Mouse (Mus musculus): Measurements from ENCODE around the gene Trat1. TPM values are rescaled to one million over a fixed set of nuclear protein-coding genes. Genes with fewer than 3 reads are reported as not detected.
A peak's percentile ranks its signal among the peaks of the same experiment; 100 is the strongest.

Trat1 gene
- polyA plus RNA-seq, 1 experiment from 2014 or later, result not detected

DNA sequence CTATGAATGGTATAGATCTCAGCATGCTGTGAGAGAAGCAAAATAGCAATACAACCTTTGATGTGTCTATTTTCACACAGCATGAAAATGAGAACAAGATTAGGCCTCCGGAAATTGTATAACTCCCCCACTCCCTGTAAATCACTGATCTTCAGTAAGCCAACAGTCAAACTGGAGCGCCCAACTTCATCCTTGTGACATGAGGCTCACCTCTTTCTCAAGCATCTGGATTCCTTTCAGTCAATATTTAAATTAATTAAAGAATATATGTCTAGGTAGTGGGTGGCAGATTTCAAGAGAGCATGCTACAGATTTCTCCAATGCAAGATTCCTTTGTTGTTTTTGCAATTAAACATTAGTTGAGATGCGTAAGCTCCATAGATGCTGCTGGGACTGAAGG is 2.6 kb downstream of the Trat1 start:
- H3K36me3 ChIP-seq, result no peaks in the 10 kb centered on the region
- H3K27ac ChIP-seq, result no peak overlapping the region
- no peak for ATAC-seq (ENCODE audit: low FRiP score, low read depth)
- no peaks in the 10 kb centered on the region for H3K27me3 ChIP-seq (replicated peaks)
- H3K9ac ChIP-seq, result no peak overlapping the region
- WGBS, result 85% methylated on average over 3 of the region's 3 CpGs
- no peak overlapping the region for H3K4me3 ChIP-seq
- H3K9me3 ChIP-seq, result no peaks in the 10 kb centered on the region
- H3K4me2 ChIP-seq (replicated peaks), result no peak overlapping the region
- no peaks in the 10 kb centered on the region for H3K4me1 ChIP-seq

DNA sequence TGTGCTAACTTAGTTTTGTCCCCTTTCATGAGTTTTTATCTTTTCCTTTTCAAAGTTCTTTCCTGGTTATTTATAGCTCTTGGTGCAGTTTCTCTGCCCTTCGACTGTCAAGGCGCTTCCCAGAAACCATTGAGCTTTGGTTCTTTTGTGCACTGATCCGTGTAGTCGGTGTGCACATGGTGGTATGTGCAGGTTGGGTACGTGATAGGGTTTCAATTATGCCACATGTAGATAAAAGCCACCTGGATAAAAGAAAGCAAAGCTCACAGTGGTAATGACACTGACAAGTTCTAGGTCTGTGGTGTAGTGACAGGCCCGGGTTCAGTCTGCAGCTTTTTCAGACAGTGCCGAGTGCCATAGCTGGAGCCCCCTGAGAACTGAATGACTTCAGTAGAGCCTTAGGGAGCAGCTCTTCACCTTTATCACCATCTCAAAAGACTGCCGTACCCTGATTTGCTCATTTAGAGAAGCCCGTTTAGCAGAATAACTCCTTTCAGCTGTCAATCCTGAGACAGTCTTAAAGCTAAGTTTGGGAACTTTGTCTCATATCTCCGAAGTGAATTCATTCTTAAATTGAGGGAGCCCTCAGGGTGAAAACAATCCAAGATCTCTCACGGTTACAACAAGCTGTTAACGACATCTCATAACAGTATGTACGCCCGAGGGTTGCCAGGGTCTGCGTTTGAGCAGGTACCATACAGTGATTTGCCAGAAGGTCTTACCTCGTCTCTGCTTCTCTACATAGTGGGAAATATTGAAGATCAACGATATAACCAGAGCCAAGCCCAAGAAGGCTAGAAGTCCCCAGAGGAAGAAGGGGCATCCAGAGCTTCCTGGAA is 11.0 kb downstream of the Trat1 start:
- Histone ChIP-seq H3K4me2 (replicated peaks) (no peak overlapping the region), H3K36me3 (no peaks in the 10 kb centered on the region), H3K27ac (no peak overlapping the region), H3K9me3 (no peaks in the 10 kb centered on the region), H3K4me1 (no peaks in the 10 kb centered on the region), H3K27me3 (replicated peaks) (no peaks in the 10 kb centered on the region), H3K9ac (no peak overlapping the region), H3K4me3 (no peak overlapping the region)
- no peak for ATAC-seq (ENCODE audit: low FRiP score, low read depth)
- WGBS, result 80% methylated on average over 17 of the region's 17 CpGs

DNA sequence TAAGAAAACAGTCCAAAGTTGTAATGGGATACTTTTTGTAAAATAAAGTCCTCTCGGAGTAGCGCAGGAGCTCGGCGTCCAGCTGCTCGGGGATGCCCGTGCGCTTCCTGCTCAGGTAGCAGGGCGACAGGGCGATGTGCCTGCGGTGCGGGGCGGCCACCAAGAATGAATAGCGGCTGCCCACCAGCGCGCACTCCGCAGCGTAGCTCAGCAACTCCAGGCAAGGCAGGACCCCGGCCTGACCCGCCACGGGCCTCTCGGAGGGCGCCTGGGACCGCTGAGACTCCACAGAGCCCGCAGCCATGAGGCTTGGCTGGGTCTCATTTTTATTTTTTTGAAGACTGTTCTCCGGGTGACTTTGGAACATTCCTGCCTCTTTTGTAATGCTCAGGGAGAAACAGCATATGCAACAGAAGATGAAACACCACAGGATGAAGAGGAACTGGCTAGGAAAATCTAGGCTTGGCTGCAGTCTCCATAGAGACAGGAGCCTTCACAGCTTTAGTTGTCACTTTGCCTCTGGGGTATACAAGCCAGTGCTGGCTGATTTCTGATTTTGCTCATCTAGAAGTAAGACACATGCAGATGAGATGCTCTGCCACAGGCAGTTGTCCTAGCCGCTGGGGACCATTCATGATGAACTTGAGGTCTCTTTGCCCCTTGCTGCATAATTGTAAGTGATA is 21.5 kb downstream of the Trat1 start:
- WGBS, result 13% methylated on average over 26 of the region's 26 CpGs

DNA sequence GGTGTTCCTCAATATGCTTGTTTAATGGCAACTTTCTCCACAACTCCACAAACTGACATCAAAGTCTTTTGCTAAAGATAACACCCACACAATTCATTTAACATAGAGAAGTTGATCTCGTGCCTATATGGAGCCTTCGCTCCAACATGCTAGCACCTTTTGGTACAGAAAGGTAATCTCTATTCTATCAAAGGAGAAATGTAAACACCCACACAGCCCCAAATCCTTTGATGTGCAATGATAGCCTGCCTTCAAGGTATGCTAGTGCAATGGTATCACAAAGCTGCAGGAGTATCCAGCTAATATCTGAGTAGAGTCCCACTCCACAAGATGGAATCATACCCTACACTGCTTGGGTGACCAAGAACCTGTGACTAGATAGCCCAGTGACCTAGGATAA is 26.4 kb downstream of the Trat1 start:
- 92% methylated on average over 2 of the region's 2 CpGs for WGBS
- Histone ChIP-seq H3K9me3 (no peaks in the 10 kb centered on the region), H3K27me3 (replicated peaks) (no peaks in the 10 kb centered on the region), H3K4me3 (no peak overlapping the region), H3K27ac (no peak overlapping the region), H3K9ac (no peak overlapping the region), H3K4me2 (replicated peaks) (no peak overlapping the region), H3K36me3 (no peaks in the 10 kb centered on the region), H3K4me1 (peaks cover 4% of the 10 kb centered on the region; the same call in 1 of the 2 replicates)
- ATAC-seq (ENCODE audit: low FRiP score, low read depth), result no peak

More for the DNA sequence above, 21.5 kb downstream of the Trat1 start:
- no peaks in the 10 kb centered on the region for H3K27me3 ChIP-seq (replicated peaks)
- H3K36me3 ChIP-seq, result no peaks in the 10 kb centered on the region
- no peak overlapping the region for H3K9ac ChIP-seq
- no peak for ATAC-seq (ENCODE audit: low FRiP score, low read depth)
- H3K4me2 ChIP-seq (replicated peaks), result peak overlapping the region; percentile 50
- no peaks in the 10 kb centered on the region for H3K9me3 ChIP-seq
- no peak overlapping the region for H3K4me3 ChIP-seq
- no peak overlapping the region for H3K27ac ChIP-seq
- peaks cover 7% of the 10 kb centered on the region; the same call in 1 of the 2 replicates for H3K4me1 ChIP-seq

- WGBS, result 83% methylated on average over 2 of the region's 2 CpGs
- Histone ChIP-seq H3K9ac (no peak overlapping the region), H3K4me1 (0 out of 2 replicates have a peak, but pooled peaks cover under 1% of the 10 kb centered on the region), H3K4me2 (replicated peaks) (no peak overlapping the region), H3K27ac (no peak overlapping the region), H3K27me3 (replicated peaks) (no peaks in the 10 kb centered on the region), H3K9me3 (no peaks in the 10 kb centered on the region), H3K4me3 (no peak overlapping the region), H3K36me3 (no peaks in the 10 kb centered on the region)
- ATAC-seq (ENCODE audit: low FRiP score, low read depth), result no peak
Measured at GRCm38 (mm10) chr16:48745011-48745410, 26.8 kb downstream of the Trat1 start.

DNA sequence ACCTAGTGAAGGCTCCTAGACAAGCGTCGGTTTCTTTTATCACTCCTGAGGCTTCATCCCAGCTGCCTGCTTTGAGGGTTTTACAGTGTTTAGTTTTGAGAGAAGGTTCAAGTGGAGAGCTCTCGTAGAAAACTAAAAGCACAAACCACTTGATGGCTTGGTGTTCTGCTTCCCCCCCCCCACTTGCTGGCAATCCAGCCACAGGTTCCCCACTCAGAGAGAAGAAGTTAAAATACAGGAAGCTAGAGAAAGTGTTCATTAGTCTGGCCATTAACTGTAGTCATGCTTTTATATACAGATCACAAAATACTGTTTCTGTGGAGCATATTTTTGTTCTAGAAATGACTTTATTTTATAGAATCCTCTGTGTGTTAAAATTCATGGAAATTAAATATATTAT is 30.3 kb downstream of the Trat1 start:
- H3K27me3 ChIP-seq (replicated peaks), result no peaks in the 10 kb centered on the region
- no peaks in the 10 kb centered on the region for H3K4me1 ChIP-seq
- no peaks in the 10 kb centered on the region for H3K36me3 ChIP-seq
- H3K9ac ChIP-seq, result no peak overlapping the region
- 78% methylated on average over 3 of the region's 3 CpGs for WGBS
- H3K27ac ChIP-seq, result no peak overlapping the region
- no peak overlapping the region for H3K4me2 ChIP-seq (replicated peaks)
- H3K9me3 ChIP-seq, result no peaks in the 10 kb centered on the region
- ATAC-seq (ENCODE audit: low FRiP score, low read depth), result no peak
- no peak overlapping the region for H3K4me3 ChIP-seq

DNA sequence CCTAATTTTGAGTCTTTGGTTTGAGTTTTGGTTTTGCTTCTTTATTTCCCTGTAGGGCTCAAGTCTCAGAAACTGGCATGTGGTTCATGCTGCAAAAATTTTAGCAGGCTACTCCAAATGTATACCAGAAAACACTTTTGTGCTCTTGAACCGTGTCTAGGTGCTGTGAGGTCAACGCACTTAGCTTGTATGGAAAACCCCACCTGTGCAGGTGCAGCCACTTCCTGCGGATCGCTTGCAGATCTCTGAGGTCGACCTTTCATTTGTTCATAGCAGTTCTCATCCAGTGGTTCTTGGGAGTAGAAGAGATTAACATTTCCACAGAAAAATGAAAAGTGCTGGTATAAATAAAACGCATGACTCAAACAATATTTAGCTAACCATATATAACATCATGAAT is 31.8 kb downstream of the Trat1 start:
- WGBS, result 90% methylated on average over 6 of the region's 6 CpGs
- Histone ChIP-seq H3K9ac (no peak overlapping the region), H3K9me3 (no peaks in the 10 kb centered on the region), H3K4me3 (no peak overlapping the region), H3K27me3 (replicated peaks) (no peaks in the 10 kb centered on the region), H3K36me3 (no peaks in the 10 kb centered on the region), H3K4me2 (replicated peaks) (no peak overlapping the region), H3K4me1 (no peaks in the 10 kb centered on the region), H3K27ac (no peak overlapping the region)
- no peak for ATAC-seq (ENCODE audit: low FRiP score, low read depth)

GRCm38 (mm10) chr16:48738429-48738828 is 33.4 kb downstream of the Trat1 start:
- Histone ChIP-seq H3K4me2 (replicated peaks) (no peak overlapping the region), H3K27ac (no peak overlapping the region), H3K4me1 (no peaks in the 10 kb centered on the region), H3K27me3 (replicated peaks) (no peaks in the 10 kb centered on the region), H3K9ac (no peak overlapping the region), H3K9me3 (no peaks in the 10 kb centered on the region), H3K4me3 (no peak overlapping the region), H3K36me3 (no peaks in the 10 kb centered on the region)
- WGBS, result 93% methylated on average over 2 of the region's 2 CpGs
- ATAC-seq (ENCODE audit: low FRiP score, low read depth), result no peak

DNA sequence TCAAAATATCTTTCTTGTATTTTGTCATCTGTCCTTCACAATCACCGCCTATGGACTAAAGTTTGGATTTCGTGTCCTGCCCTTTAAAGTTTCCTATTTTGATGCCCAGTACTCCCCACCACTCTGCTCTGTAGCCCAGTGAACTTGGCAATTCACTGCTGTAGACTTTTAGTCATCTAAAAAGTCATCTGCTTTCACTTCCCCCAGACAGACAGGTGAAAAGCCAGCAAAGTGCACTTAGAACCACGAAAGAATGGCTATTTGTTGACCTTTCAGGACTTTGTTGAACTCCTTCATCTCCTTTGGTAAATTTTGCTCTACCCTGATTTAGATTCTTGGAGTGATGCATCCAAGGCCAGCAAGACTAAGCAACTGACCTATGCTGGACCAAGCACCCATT is 34.9 kb downstream of the Trat1 start:
- H3K9me3 ChIP-seq, result no peaks in the 10 kb centered on the region
- no peaks in the 10 kb centered on the region for H3K36me3 ChIP-seq
- no peak overlapping the region for H3K27ac ChIP-seq
- H3K4me1 ChIP-seq, result no peaks in the 10 kb centered on the region
- WGBS, result 87% methylated on average over 3 of the region's 3 CpGs
- no peak overlapping the region for H3K4me3 ChIP-seq
- no peak overlapping the region for H3K4me2 ChIP-seq (replicated peaks)
- no peaks in the 10 kb centered on the region for H3K27me3 ChIP-seq (replicated peaks)
- no peak overlapping the region for H3K9ac ChIP-seq
- ATAC-seq (ENCODE audit: low FRiP score, low read depth), result no peak

DNA sequence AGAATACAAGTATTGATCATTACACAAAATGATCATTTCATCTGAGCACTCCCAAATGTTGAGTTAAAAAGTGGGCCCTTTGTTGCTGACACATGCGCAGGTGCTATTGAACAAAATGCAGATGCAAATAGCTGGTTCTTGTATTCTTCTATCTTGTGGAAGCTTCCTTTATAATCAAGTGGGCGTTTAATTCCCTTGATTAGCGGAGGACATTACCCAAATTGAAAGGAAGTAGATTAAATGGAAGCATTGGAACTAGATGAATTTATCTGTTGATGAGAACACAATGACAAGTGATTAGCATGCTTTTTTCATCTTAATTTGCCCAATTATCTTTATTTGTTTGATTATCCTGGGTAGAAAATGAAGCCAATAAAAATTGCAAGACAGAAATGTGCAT is 51.6 kb downstream of the Trat1 start:
- Histone ChIP-seq H3K27ac (no peak overlapping the region), H3K4me1 (no peaks in the 10 kb centered on the region), H3K27me3 (replicated peaks) (no peaks in the 10 kb centered on the region), H3K4me2 (replicated peaks) (no peak overlapping the region), H3K4me3 (no peak overlapping the region), H3K36me3 (no peaks in the 10 kb centered on the region), H3K9ac (no peak overlapping the region), H3K9me3 (no peaks in the 10 kb centered on the region)
- no peak for ATAC-seq (ENCODE audit: low FRiP score, low read depth)
- WGBS, result 91% methylated on average over 3 of the region's 3 CpGs

DNA sequence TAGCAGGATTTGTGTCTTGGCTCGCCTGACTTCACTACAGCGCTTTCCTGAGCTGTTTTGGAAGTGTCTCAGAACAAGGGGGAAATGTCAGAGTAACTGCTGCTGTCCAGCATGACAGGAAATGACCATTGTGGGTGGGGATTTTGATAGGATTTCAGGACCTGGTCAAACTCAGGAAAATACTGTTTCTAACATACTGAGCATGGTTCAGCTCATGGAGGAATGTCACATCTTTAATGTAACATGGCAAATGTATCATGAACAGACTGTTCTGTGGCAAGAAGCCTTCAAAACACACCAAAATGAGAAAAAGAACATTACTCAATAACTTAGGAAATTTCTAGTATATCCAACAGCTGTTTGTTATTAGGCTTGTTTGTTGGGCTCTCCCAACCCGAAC is 52.1 kb downstream of the Trat1 start:
- no peak overlapping the region for H3K9ac ChIP-seq
- H3K4me1 ChIP-seq, result no peaks in the 10 kb centered on the region
- no peaks in the 10 kb centered on the region for H3K9me3 ChIP-seq
- H3K27ac ChIP-seq, result no peak overlapping the region
- no peak for ATAC-seq (ENCODE audit: low FRiP score, low read depth)
- H3K27me3 ChIP-seq (replicated peaks), result no peaks in the 10 kb centered on the region
- 85% methylated on average over 3 of the region's 3 CpGs for WGBS
- no peak overlapping the region for H3K4me2 ChIP-seq (replicated peaks)
- H3K4me3 ChIP-seq, result no peak overlapping the region
- H3K36me3 ChIP-seq, result no peaks in the 10 kb centered on the region

DNA sequence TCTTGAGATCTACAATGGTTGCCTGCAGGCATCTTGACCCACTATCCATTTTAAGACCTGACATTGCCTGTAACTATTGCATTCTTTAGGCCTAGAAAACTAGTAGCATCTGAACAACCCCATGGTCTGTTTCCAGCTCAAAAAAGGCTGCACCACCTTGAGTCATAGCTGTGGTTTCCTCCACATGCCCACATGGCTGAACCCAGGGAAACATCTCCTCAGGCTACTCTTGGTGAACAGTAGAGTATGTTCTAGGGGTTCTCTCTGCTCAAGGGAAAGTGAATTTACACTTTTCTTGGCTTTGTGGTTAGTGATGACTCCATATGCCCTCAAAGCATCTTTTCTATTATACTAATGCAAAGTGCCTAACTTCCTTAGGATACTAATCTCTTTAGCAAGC is 55.5 kb downstream of the Trat1 start:
- H3K4me3 ChIP-seq, result no peak overlapping the region
- no peak overlapping the region for H3K4me2 ChIP-seq (replicated peaks)
- no peaks in the 10 kb centered on the region for H3K36me3 ChIP-seq
- no peaks in the 10 kb centered on the region for H3K27me3 ChIP-seq (replicated peaks)
- no peak overlapping the region for H3K9ac ChIP-seq
- no peaks in the 10 kb centered on the region for H3K9me3 ChIP-seq
- ATAC-seq (ENCODE audit: low FRiP score, low read depth), result no peak
- H3K4me1 ChIP-seq, result no peaks in the 10 kb centered on the region
- H3K27ac ChIP-seq, result no peak overlapping the region

DNA sequence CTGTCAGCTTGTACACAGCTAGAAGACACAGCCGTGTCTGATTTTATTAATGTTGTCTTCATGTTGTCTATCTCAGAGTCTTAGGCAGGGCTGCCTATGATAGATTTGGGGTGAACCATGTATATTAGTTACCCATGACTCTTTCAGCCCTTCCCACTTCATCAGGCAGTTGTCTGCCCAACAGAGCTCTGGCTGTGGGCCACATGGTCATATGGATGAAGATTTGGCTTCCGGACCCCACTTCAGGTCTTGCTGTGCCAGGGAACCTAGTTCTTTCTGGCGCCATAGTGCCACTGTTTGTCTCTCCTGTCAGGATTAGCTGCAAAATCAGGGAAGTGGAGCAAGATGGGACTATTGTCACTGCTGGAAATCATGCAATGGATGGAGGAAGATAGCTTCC is 69.9 kb downstream of the Trat1 start:
- no peaks in the 10 kb centered on the region for H3K36me3 ChIP-seq
- no peak for ATAC-seq (ENCODE audit: low FRiP score, low read depth)
- no peak overlapping the region for H3K4me2 ChIP-seq (replicated peaks)
- no peak overlapping the region for H3K9ac ChIP-seq
- no peaks in the 10 kb centered on the region for H3K4me1 ChIP-seq
- H3K4me3 ChIP-seq, result no peak overlapping the region
- 87% methylated on average over 3 of the region's 3 CpGs for WGBS
- H3K9me3 ChIP-seq, result no peaks in the 10 kb centered on the region
- H3K27ac ChIP-seq, result no peak overlapping the region
- H3K27me3 ChIP-seq (replicated peaks), result no peaks in the 10 kb centered on the region

Data from neural tube, embryonic 12.5 days (tissue).